Mouse (Mus musculus) intestine, embryonic 15.5 days (tissue): ENCODE results near the gene Nr1h2. TPM values are rescaled to one million over a fixed set of nuclear protein-coding genes. Genes with fewer than 3 reads are reported as not detected.

Experiments used
- ATAC-seq: fragments of 200-750 bp; cut with Nextera tagmentation; 2 replicates; pipeline ENCODE4 v1.8.0; 2017; ENCODE audit warnings: moderate TSS enrichment, moderate library complexity
- H3K27ac ChIP-seq: fragments of 300-500 bp; sonication (generic); 2 replicates; pipeline ENCODE4 v1.5.1; 2015; ENCODE audit warnings: mild to moderate bottlenecking, inconsistent platforms
- H3K27me3 ChIP-seq: fragments of 300-500 bp; sonication (generic); replicated peaks from 2 replicates; pipeline ENCODE4 v1.6.1; 2015; ENCODE audit warnings: inconsistent platforms
- H3K36me3 ChIP-seq: fragments of 300-500 bp; sonication (generic); 2 replicates; pipeline ENCODE4 v1.6.1; 2015; ENCODE audit warnings: inconsistent platforms
- H3K4me1 ChIP-seq: fragments of 300-500 bp; sonication (generic); replicated peaks from 2 replicates; pipeline ENCODE4 v1.6.1; 2015; ENCODE audit warnings: inconsistent platforms
- H3K4me2 ChIP-seq: fragments of 300-500 bp; sonication (generic); replicated peaks from 2 replicates; pipeline ENCODE4 v1.6.1; 2015; ENCODE audit warnings: mild to moderate bottlenecking, inconsistent platforms
- H3K4me3 ChIP-seq: fragments of 300-500 bp; sonication (generic); replicated peaks from 2 replicates; pipeline ENCODE4 v1.5.1; 2015; ENCODE audit warnings: inconsistent platforms
- H3K9ac ChIP-seq: fragments of 300-500 bp; sonication (generic); 2 replicates; pipeline ENCODE4 v1.6.1; 2015; ENCODE audit warnings: inconsistent platforms
- H3K9me3 ChIP-seq: fragments of 300-500 bp; sonication (generic); 2 replicates; pipeline ENCODE4 v1.6.1; 2016; ENCODE audit warnings: inconsistent platforms
- WGBS: fragments of 180-500 bp; shearing (Covaris S2); methylation state at CpG from one replicate; pipeline ENCODE4 v1.1.7; 2015; 5-methylcytosine and 5-hydroxymethylcytosine counted together
- polyA plus RNA-seq: library from polyadenylated mRNA; unstranded; fragments of >200 nt; fragmentation: Nextera tagmentation; extraction: Ambion mirVana; gene quantifications from 2 replicates; pipeline ENCODE4 v1.2.1, GENCODE M21; 2015

Gene Nr1h2
- polyA plus RNA-seq, 1 experiment from 2014 or later, result 66.3 TPM

GRCm38 (mm10) chr7:44583146-44583545 is 29.4 kb upstream of the Nr1h2 start:
- H3K36me3 ChIP-seq, result no peaks in the 10 kb centered on the region
- no peak overlapping the region for H3K4me2 ChIP-seq
- no peak overlapping the region for H3K9ac ChIP-seq
- H3K27ac ChIP-seq, result no peak overlapping the region
- 82% methylated on average over 1 of the region's 1 CpGs for WGBS
- H3K9me3 ChIP-seq, result no peaks in the 10 kb centered on the region
- peaks cover 45% of the 10 kb centered on the region for H3K27me3 ChIP-seq
- ATAC-seq, result no peak
- H3K4me1 ChIP-seq, result 0 out of 2 replicates have a peak, but pooled peaks cover 4% of the 10 kb centered on the region
- H3K4me3 ChIP-seq, result no peak overlapping the region

- no peak overlapping the region for H3K4me3 ChIP-seq
- H3K27me3 ChIP-seq, result peaks cover 41% of the 10 kb centered on the region
- H3K4me2 ChIP-seq, result no peak overlapping the region
- no peak overlapping the region for H3K27ac ChIP-seq
- H3K9ac ChIP-seq, result no peak overlapping the region
- H3K9me3 ChIP-seq, result no peaks in the 10 kb centered on the region
- H3K36me3 ChIP-seq, result no peaks in the 10 kb centered on the region
- 0 out of 2 replicates have a peak, but pooled peaks cover 4% of the 10 kb centered on the region for H3K4me1 ChIP-seq
- ATAC-seq, result no peak
- WGBS, result 66% methylated on average over 5 of the region's 5 CpGs
Measured at GRCm38 (mm10) chr7:44582709-44583108, 29.0 kb upstream of the Nr1h2 start.

- H3K4me1 ChIP-seq, result no peaks in the 10 kb centered on the region
- H3K36me3 ChIP-seq, result no peaks in the 10 kb centered on the region
- H3K27me3 ChIP-seq, result peaks cover 30% of the 10 kb centered on the region
- H3K4me3 ChIP-seq, result no peak overlapping the region
- no peak overlapping the region for H3K4me2 ChIP-seq
- no peaks in the 10 kb centered on the region for H3K9me3 ChIP-seq
- WGBS, result 76% methylated on average over 6 of the region's 6 CpGs
- ATAC-seq, result no peak
- H3K27ac ChIP-seq, result no peak overlapping the region
- no peak overlapping the region for H3K9ac ChIP-seq
Measured at GRCm38 (mm10) chr7:44581637-44582036, 27.9 kb upstream of the Nr1h2 start.

- no peak for ATAC-seq
Measured at GRCm38 (mm10) chr7:44576333-44576844, 22.6 kb upstream of the Nr1h2 start.

GRCm38 (mm10) chr7:44572956-44573484 is 19.3 kb upstream of the Nr1h2 start:
- Histone ChIP-seq H3K4me2 (no peak overlapping the region), H3K9ac (no peak overlapping the region), H3K36me3 (no peaks in the 10 kb centered on the region), H3K4me1 (no peaks in the 10 kb centered on the region), H3K9me3 (no peaks in the 10 kb centered on the region), H3K27me3 (peaks cover 4% of the 10 kb centered on the region; the same call in 1 of the 2 replicates), H3K4me3 (no peak overlapping the region), H3K27ac (no peak overlapping the region)
- ATAC-seq, result no peak
- WGBS, result 74% methylated on average over 5 of the region's 5 CpGs

More at GRCm38 (mm10) chr7:44576333-44576844, 22.6 kb upstream of the Nr1h2 start:
- no peak overlapping the region for H3K4me2 ChIP-seq
- no peak overlapping the region for H3K27ac ChIP-seq
- no peaks in the 10 kb centered on the region for H3K4me1 ChIP-seq
- no peaks in the 10 kb centered on the region for H3K9me3 ChIP-seq
- H3K4me3 ChIP-seq, result no peak overlapping the region
- no peak overlapping the region for H3K9ac ChIP-seq
- H3K36me3 ChIP-seq, result no peaks in the 10 kb centered on the region
- WGBS, result 24% methylated on average over 5 of the region's 5 CpGs
- 0 out of 2 replicates have a peak, but pooled peaks cover 9% of the 10 kb centered on the region for H3K27me3 ChIP-seq

GRCm38 (mm10) chr7:44572213-44572701 is 18.5 kb upstream of the Nr1h2 start, which contains the start of gene Napsa:
Gene Napsa (plus strand): TSS chr7:44572380.
- WGBS, result 38% methylated on average over 7 of the region's 7 CpGs
- H3K27ac ChIP-seq, result no peak within 1 kb of the TSS
- H3K4me2 ChIP-seq, result no peak within 1 kb of the TSS
- no peak for ATAC-seq
- H3K27me3 ChIP-seq, result peaks cover 4% of the 10 kb centered on the region; the same call in 1 of the 2 replicates
- no peaks in the 10 kb centered on the region for H3K9me3 ChIP-seq
- no peaks in the 10 kb centered on the region for H3K4me1 ChIP-seq
- H3K9ac ChIP-seq, result no peak within 1 kb of the TSS
- H3K4me3 ChIP-seq, result no peak within 1 kb of the TSS
- H3K36me3 ChIP-seq, result no peaks in the 10 kb centered on the region

GRCm38 (mm10) chr7:44571811-44572210 is 18.1 kb upstream of the Nr1h2 start:
- H3K4me1 ChIP-seq, result no peaks in the 10 kb centered on the region
- peaks cover 4% of the 10 kb centered on the region; the same call in 1 of the 2 replicates for H3K27me3 ChIP-seq
- H3K9ac ChIP-seq, result no peak overlapping the region
- no peak overlapping the region for H3K4me3 ChIP-seq
- H3K36me3 ChIP-seq, result no peaks in the 10 kb centered on the region
- H3K27ac ChIP-seq, result no peak overlapping the region
- no peak for ATAC-seq
- 76% methylated on average over 4 of the region's 4 CpGs for WGBS
- H3K9me3 ChIP-seq, result no peaks in the 10 kb centered on the region
- H3K4me2 ChIP-seq, result no peak overlapping the region

GRCm38 (mm10) chr7:44570989-44571388 is 17.2 kb upstream of the Nr1h2 start:
- ATAC-seq, result no peak
- Histone ChIP-seq H3K36me3 (no peaks in the 10 kb centered on the region), H3K4me2 (no peak overlapping the region), H3K27ac (no peak overlapping the region), H3K4me1 (no peaks in the 10 kb centered on the region), H3K9ac (no peak overlapping the region), H3K9me3 (no peaks in the 10 kb centered on the region), H3K4me3 (no peak overlapping the region), H3K27me3 (peaks cover 4% of the 10 kb centered on the region; the same call in 1 of the 2 replicates)
- WGBS, result 79% methylated on average over 6 of the region's 6 CpGs

GRCm38 (mm10) chr7:44568803-44569202 is 15.1 kb upstream of the Nr1h2 start:
- Histone ChIP-seq H3K36me3 (no peaks in the 10 kb centered on the region), H3K9me3 (no peaks in the 10 kb centered on the region), H3K27me3 (peaks cover 4% of the 10 kb centered on the region; the same call in 1 of the 2 replicates), H3K27ac (no peak overlapping the region), H3K9ac (no peak overlapping the region), H3K4me1 (no peaks in the 10 kb centered on the region), H3K4me2 (no peak overlapping the region), H3K4me3 (no peak overlapping the region)
- ATAC-seq, result no peak
- 62% methylated on average over 9 of the region's 9 CpGs for WGBS

GRCm38 (mm10) chr7:44565414-44565813 is 11.7 kb upstream of the Nr1h2 start:
- 67% methylated on average over 6 of the region's 6 CpGs for WGBS
- Histone ChIP-seq H3K9me3 (no peaks in the 10 kb centered on the region), H3K9ac (no peak overlapping the region), H3K36me3 (no peaks in the 10 kb centered on the region), H3K4me3 (no peak overlapping the region), H3K4me1 (no peaks in the 10 kb centered on the region), H3K4me2 (no peak overlapping the region), H3K27ac (no peak overlapping the region), H3K27me3 (peaks cover 7% of the 10 kb centered on the region; the same call in 1 of the 2 replicates)
- ATAC-seq, result no peak

- H3K4me2 ChIP-seq, result no peak overlapping the region
- ATAC-seq, result no peak
- no peaks in the 10 kb centered on the region for H3K36me3 ChIP-seq
- no peaks in the 10 kb centered on the region for H3K4me1 ChIP-seq
- H3K27ac ChIP-seq, result no peak overlapping the region
- WGBS, result 84% methylated on average over 10 of the region's 10 CpGs
- no peak overlapping the region for H3K4me3 ChIP-seq
- H3K9me3 ChIP-seq, result no peaks in the 10 kb centered on the region
- H3K9ac ChIP-seq, result no peak overlapping the region
- peaks cover 7% of the 10 kb centered on the region; the same call in 1 of the 2 replicates for H3K27me3 ChIP-seq
Measured at GRCm38 (mm10) chr7:44564486-44564885, 10.7 kb upstream of the Nr1h2 start.

GRCm38 (mm10) chr7:44563284-44563683 is 9.5 kb upstream of the Nr1h2 start:
- WGBS, result 42% methylated on average over 8 of the region's 8 CpGs
- ATAC-seq, result no peak

More at GRCm38 (mm10) chr7:44563284-44563683, 9.5 kb upstream of the Nr1h2 start:
- no peaks in the 10 kb centered on the region for H3K9me3 ChIP-seq
- no peak overlapping the region for H3K4me2 ChIP-seq
- H3K27me3 ChIP-seq, result 0 out of 2 replicates have a peak, but pooled peaks cover 3% of the 10 kb centered on the region
- H3K4me1 ChIP-seq, result no peaks in the 10 kb centered on the region
- H3K27ac ChIP-seq, result no peak overlapping the region
- no peak overlapping the region for H3K9ac ChIP-seq
- no peaks in the 10 kb centered on the region for H3K36me3 ChIP-seq
- H3K4me3 ChIP-seq, result no peak overlapping the region
